Mouse (Mus musculus) intestine, embryonic 14.5 days (tissue): ENCODE results near the gene Rab15. TPM values are rescaled to one million over a fixed set of nuclear protein-coding genes. Genes with fewer than 3 reads are reported as not detected.
A peak's percentile ranks its signal among the peaks of the same experiment; 100 is the strongest.

ENCODE experiments used
- ATAC-seq: fragments of 200-750 bp; cut with Nextera tagmentation; replicated peaks from 2 replicates; pipeline ENCODE4 v1.8.0; 2017; ENCODE audit warnings: low read depth, moderate number of reproducible peaks, moderate TSS enrichment, moderate library complexity; ENCODE audit not compliant: low FRiP score, low TSS enrichment
- DNase-seq: peaks from one replicate; pipeline ENCODE4 v3.0.0-alpha.2; 2018; ENCODE audit warnings: low spot score
- H3K27ac ChIP-seq: fragments of 300-500 bp; sonication (generic); 2 replicates; pipeline ENCODE4 v1.5.1; 2014; ENCODE audit warnings: low read depth, mild to moderate bottlenecking, control low read depth
- H3K27me3 ChIP-seq: fragments of 300-500 bp; sonication (generic); replicated peaks from 2 replicates; pipeline ENCODE4 v1.6.1; 2014; ENCODE audit warnings: low read length, control low read depth; ENCODE audit not compliant: control insufficient read depth, insufficient read depth
- H3K36me3 ChIP-seq: fragments of 300-500 bp; sonication (generic); 2 replicates; pipeline ENCODE4 v1.6.1; 2014; ENCODE audit warnings: low read length, control low read depth; ENCODE audit not compliant: control insufficient read depth, insufficient read depth
- H3K4me1 ChIP-seq: fragments of 300-500 bp; sonication (generic); replicated peaks from 2 replicates; pipeline ENCODE4 v1.6.1; 2014; ENCODE audit warnings: low read length, control low read depth, mixed read lengths; ENCODE audit not compliant: control insufficient read depth, insufficient read depth
- H3K4me2 ChIP-seq: fragments of 300-500 bp; sonication (generic); 2 replicates; pipeline ENCODE4 v1.6.1; 2014; ENCODE audit warnings: low read length
- H3K4me3 ChIP-seq: fragments of 300-500 bp; sonication (generic); 2 replicates; pipeline ENCODE4 v1.5.1; 2014; ENCODE audit warnings: low read depth, low read length, control low read depth, mixed read lengths
- H3K9ac ChIP-seq: fragments of 300-500 bp; sonication (generic); 2 replicates; pipeline ENCODE4 v1.6.1; 2014; ENCODE audit warnings: mild to moderate bottlenecking, low read length
- H3K9me3 ChIP-seq: fragments of 300-500 bp; sonication (generic); 2 replicates; pipeline ENCODE4 v1.6.1; 2016; ENCODE audit warnings: low read length, control low read depth; ENCODE audit not compliant: control insufficient read depth
- WGBS: fragments of 180-500 bp; shearing (Covaris S2); extraction: QIAGEN DNeasy Blood & Tissue Kit; methylation state at CpG from one replicate; pipeline ENCODE4 v1.1.7; 2014; 5-methylcytosine and 5-hydroxymethylcytosine counted together
- polyA plus RNA-seq: library from polyadenylated mRNA; unstranded; fragments of >200 nt; fragmentation: Nextera tagmentation; extraction: Ambion mirVana; gene quantifications from 2 replicates; pipeline ENCODE4 v1.2.1, GENCODE M21; 2014

Rab15 gene
- polyA plus RNA-seq, 1 experiment from 2014 or later = 23.3 TPM

GRCm38 (mm10) chr12:76825283-76825682 is 2.6 kb upstream of the Rab15 start:
- no peak overlapping the region for H3K9ac ChIP-seq

GRCm38 (mm10) chr12:76822002-76822650 is 582 bp downstream of the Rab15 start:
- ATAC-seq = peak; percentile 53
- peaks cover 4% of the 10 kb centered on the region; the same call in 1 of the 2 replicates for H3K27me3 ChIP-seq
- no peaks in the 10 kb centered on the region for H3K9me3 ChIP-seq
- under 1% methylated on average over 54 of the region's 66 CpGs for WGBS
- H3K9ac ChIP-seq = peak overlapping the region; percentile 69
- H3K4me3 ChIP-seq = peak overlapping the region; percentile 67
- no peak overlapping the region for H3K27ac ChIP-seq
- no peaks in the 10 kb centered on the region for H3K36me3 ChIP-seq
- peak overlapping the region; percentile 77 for H3K4me2 ChIP-seq
- peak; percentile 79 for DNase-seq
- peaks cover 31% of the 10 kb centered on the region for H3K4me1 ChIP-seq

More at GRCm38 (mm10) chr12:76825283-76825682, 2.6 kb upstream of the Rab15 start:
- H3K4me2 ChIP-seq = no peak overlapping the region
- no peak overlapping the region for H3K4me3 ChIP-seq
- no peak for ATAC-seq
- H3K4me1 ChIP-seq = peaks cover 17% of the 10 kb centered on the region
- H3K27me3 ChIP-seq = peaks cover 4% of the 10 kb centered on the region; the same call in 1 of the 2 replicates
- DNase-seq = no peak
- WGBS = 80% methylated on average over 4 of the region's 4 CpGs
- no peaks in the 10 kb centered on the region for H3K9me3 ChIP-seq
- H3K27ac ChIP-seq = no peak overlapping the region
- H3K36me3 ChIP-seq = no peaks in the 10 kb centered on the region

- no peaks in the 10 kb centered on the region for H3K36me3 ChIP-seq
- no peak overlapping the region for H3K4me3 ChIP-seq
- H3K27me3 ChIP-seq = peaks cover 4% of the 10 kb centered on the region; the same call in 1 of the 2 replicates
- peaks cover 31% of the 10 kb centered on the region for H3K4me1 ChIP-seq
- H3K27ac ChIP-seq = 0 out of 2 replicates have a peak overlapping the region, but pooled peaks have one; percentile 11
- 43% methylated on average over 4 of the region's 4 CpGs for WGBS
- ATAC-seq = peak; percentile 21; the same call in 1 of the 2 replicates
- no peak for DNase-seq
- no peak overlapping the region for H3K9ac ChIP-seq
- no peaks in the 10 kb centered on the region for H3K9me3 ChIP-seq
- peak overlapping the region; percentile 77 for H3K4me2 ChIP-seq
These were observed 2.1 kb downstream of the Rab15 start for GRCm38 (mm10) chr12:76820615-76821014.

GRCm38 (mm10) chr12:76819816-76820215 is 2.9 kb downstream of the Rab15 start:
- DNase-seq (no peak), ATAC-seq (no peak)
- Histone ChIP-seq H3K4me3 (no peak overlapping the region), H3K27me3 (peaks cover 2% of the 10 kb centered on the region; the same call in 1 of the 2 replicates), H3K36me3 (no peaks in the 10 kb centered on the region), H3K9ac (no peak overlapping the region), H3K27ac (no peak overlapping the region), H3K4me1 (peaks cover 31% of the 10 kb centered on the region), H3K9me3 (no peaks in the 10 kb centered on the region), H3K4me2 (no peak overlapping the region)
- WGBS = 61% methylated on average over 6 of the region's 6 CpGs

GRCm38 (mm10) chr12:76818908-76819307 is 3.8 kb downstream of the Rab15 start:
- Histone ChIP-seq H3K4me3 (no peak overlapping the region), H3K4me1 (peaks cover 31% of the 10 kb centered on the region), H3K4me2 (no peak overlapping the region), H3K27me3 (no peaks in the 10 kb centered on the region; the same call in 1 of the 2 replicates), H3K9ac (no peak overlapping the region), H3K9me3 (no peaks in the 10 kb centered on the region), H3K27ac (no peak overlapping the region), H3K36me3 (no peaks in the 10 kb centered on the region)
- 80% methylated on average over 9 of the region's 9 CpGs for WGBS
- no peak for DNase-seq
- ATAC-seq = no peak

GRCm38 (mm10) chr12:76818120-76818519 is 4.6 kb downstream of the Rab15 start:
- ATAC-seq = peak; percentile 53
- H3K27me3 ChIP-seq = no peaks in the 10 kb centered on the region; the same call in 1 of the 2 replicates

GRCm38 (mm10) chr12:76817176-76817575 is 5.5 kb downstream of the Rab15 start:
- DNase-seq (no peak), ATAC-seq (no peak)
- peaks cover 31% of the 10 kb centered on the region for H3K4me1 ChIP-seq
- H3K9ac ChIP-seq = no peak overlapping the region
- no peaks in the 10 kb centered on the region for H3K9me3 ChIP-seq
- H3K36me3 ChIP-seq = no peaks in the 10 kb centered on the region
- no peak overlapping the region for H3K4me2 ChIP-seq
- no peaks in the 10 kb centered on the region; the same call in 1 of the 2 replicates for H3K27me3 ChIP-seq
- H3K4me3 ChIP-seq = no peak overlapping the region
- no peak overlapping the region for H3K27ac ChIP-seq
- WGBS = 48% methylated on average over 4 of the region's 4 CpGs

More at GRCm38 (mm10) chr12:76818120-76818519, 4.6 kb downstream of the Rab15 start:
- Histone ChIP-seq H3K9me3 (no peaks in the 10 kb centered on the region), H3K27ac (peak overlapping the region; percentile 70), H3K36me3 (no peaks in the 10 kb centered on the region), H3K4me3 (no peak overlapping the region), H3K4me2 (no peak overlapping the region; the same call in 1 of the 2 replicates), H3K4me1 (peaks cover 31% of the 10 kb centered on the region), H3K9ac (no peak overlapping the region)
- WGBS = 58% methylated on average over 4 of the region's 4 CpGs
- peak; percentile 65 for DNase-seq

- H3K27ac ChIP-seq = no peak overlapping the region
- H3K27me3 ChIP-seq = no peaks in the 10 kb centered on the region; the same call in 1 of the 2 replicates
- H3K4me3 ChIP-seq = no peak overlapping the region
- ATAC-seq = no peak
- no peak for DNase-seq
- 39% methylated on average over 4 of the region's 4 CpGs for WGBS
- H3K9me3 ChIP-seq = no peaks in the 10 kb centered on the region
- H3K4me2 ChIP-seq = no peak overlapping the region
- H3K36me3 ChIP-seq = no peaks in the 10 kb centered on the region
- H3K4me1 ChIP-seq = peaks cover 29% of the 10 kb centered on the region
- no peak overlapping the region for H3K9ac ChIP-seq
These were observed 6.0 kb downstream of the Rab15 start for GRCm38 (mm10) chr12:76816720-76817119.

- Histone ChIP-seq H3K4me2 (no peak overlapping the region), H3K9ac (no peak overlapping the region), H3K4me3 (no peak overlapping the region), H3K36me3 (no peaks in the 10 kb centered on the region), H3K27me3 (no peaks in the 10 kb centered on the region), H3K27ac (no peak overlapping the region), H3K9me3 (no peaks in the 10 kb centered on the region), H3K4me1 (0 out of 2 replicates have a peak, but pooled peaks cover 9% of the 10 kb centered on the region)
- no peak for ATAC-seq
- DNase-seq = no peak
- 80% methylated on average over 2 of the region's 2 CpGs for WGBS
These were observed 8.6 kb downstream of the Rab15 start for GRCm38 (mm10) chr12:76814120-76814519.
